Mouse (Mus musculus): ENCODE measurements around the gene Rnf19b. TPM values are rescaled to one million over a fixed set of nuclear protein-coding genes. Genes with fewer than 3 reads are reported as not detected.
A peak's percentile ranks its signal among the peaks of the same experiment; 100 is the strongest.

The Rnf19b gene
- total RNA-seq, 2 experiments from 2014 or later = 64.5 to 68.8 TPM

- no peak for DNase-seq (ENCODE audit: low spot score in 2 of 2)
Observed at GRCm38 (mm10) chr4:129067638-129068415, 9.8 kb downstream of the Rnf19b start.

DNA sequence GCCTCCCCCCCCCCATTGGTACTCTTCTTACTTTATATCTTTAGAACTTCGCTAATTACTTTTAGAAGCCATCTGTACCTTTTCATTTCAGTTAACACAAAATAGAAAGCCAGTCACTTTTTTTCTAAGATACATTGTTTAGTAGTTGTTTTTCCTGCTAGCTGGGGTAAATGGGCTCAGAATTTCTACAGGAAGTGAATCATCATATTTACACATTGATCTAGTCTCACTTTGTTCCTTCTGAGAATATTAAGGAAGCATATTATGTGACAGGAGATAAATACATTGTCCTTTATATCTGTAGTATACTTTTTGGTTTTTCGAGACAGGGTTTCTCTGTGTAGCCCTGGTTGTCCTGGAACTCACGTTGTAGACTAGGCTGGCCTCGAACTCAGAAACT lies 10.8 kb downstream of the Rnf19b start:
- DNase-seq (ENCODE audit: low spot score in 2 of 2) = no peak

- DNase-seq (ENCODE audit: low spot score in 2 of 2) = no peak
Observed at GRCm38 (mm10) chr4:129079126-129079525, 21.1 kb downstream of the Rnf19b start.

DNA sequence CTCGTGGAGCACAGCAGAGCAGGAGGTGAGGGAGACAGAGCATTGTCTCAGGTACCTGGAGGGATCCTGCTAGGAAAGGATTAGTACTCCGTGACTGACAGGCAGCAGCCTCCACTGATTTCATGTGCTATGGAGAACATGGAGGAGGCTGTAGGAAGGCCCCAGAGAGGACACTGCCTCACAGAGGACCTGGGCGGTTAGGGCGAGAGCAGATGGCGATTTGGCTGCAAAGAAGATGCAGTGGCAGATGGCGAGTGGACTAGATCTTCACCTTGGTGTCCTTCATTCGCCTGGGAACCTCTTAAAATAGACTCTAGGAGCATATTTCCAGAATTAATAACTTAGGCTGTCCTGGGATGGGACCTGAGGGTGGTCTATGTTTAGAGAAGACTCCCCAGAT lies 23.0 kb downstream of the Rnf19b start:
- DNase-seq (ENCODE audit: low spot score in 2 of 2) = no peak

DNA sequence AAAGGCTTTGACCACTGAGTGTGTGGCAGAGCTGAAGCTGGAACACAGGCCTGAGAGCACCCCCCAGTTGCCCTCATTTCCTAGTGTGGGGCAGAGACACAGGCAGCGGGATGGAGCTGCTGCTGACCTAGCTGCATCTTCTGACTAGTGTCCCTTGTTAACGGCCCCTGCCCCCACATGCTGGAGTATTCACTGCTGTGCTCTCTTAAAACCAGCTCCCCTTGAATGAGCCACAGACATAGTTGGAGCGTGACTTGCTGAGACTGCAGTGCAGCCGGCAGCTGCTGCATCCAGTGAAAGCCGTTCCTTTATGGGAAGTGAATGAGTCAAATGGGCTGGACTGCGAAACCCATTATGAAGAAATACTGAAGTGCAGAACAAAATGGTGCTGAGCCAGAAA lies 23.4 kb downstream of the Rnf19b start:
- DNase-seq (ENCODE audit: low spot score in 2 of 2) = peak in 1 of 2 experiments; percentile 42

GRCm38 (mm10) chr4:129081939-129082338 lies 23.9 kb downstream of the Rnf19b start:
- no peak for DNase-seq (ENCODE audit: low spot score in 2 of 2)

- peak; percentile 63 to 73 for DNase-seq (ENCODE audit: low spot score in 2 of 2)
Observed at GRCm38 (mm10) chr4:129082379-129083115, 24.5 kb downstream of the Rnf19b start.

- no peak for DNase-seq (ENCODE audit: low spot score in 2 of 2)
Observed at GRCm38 (mm10) chr4:129084896-129085295, 26.8 kb downstream of the Rnf19b start.

- DNase-seq (ENCODE audit: low spot score in 2 of 2) = peak; percentile 77 to 81
Observed at GRCm38 (mm10) chr4:129086078-129086477, 28.0 kb downstream of the Rnf19b start.

DNA sequence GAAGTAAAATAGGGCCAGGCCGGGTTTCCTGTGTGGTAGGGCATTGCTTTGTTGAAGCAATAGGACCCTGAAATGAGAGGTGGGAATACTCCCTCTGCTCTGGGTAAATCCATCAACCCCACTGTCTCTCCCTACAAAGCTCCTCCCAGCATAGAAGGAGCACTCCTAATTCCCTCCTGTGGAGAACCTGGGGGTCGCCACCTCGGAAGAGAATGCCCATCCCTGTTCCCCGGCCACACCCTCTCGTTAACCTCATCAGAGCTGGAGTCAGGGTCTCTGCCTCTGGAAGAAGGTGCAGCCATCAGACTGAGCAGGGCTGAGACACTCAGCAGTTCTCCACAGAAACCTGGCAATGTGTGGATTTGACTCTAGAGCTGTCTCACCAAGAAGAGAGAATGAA lies 29.8 kb downstream of the Rnf19b start:
- DNase-seq (ENCODE audit: low spot score in 2 of 2) = no peak

DNA sequence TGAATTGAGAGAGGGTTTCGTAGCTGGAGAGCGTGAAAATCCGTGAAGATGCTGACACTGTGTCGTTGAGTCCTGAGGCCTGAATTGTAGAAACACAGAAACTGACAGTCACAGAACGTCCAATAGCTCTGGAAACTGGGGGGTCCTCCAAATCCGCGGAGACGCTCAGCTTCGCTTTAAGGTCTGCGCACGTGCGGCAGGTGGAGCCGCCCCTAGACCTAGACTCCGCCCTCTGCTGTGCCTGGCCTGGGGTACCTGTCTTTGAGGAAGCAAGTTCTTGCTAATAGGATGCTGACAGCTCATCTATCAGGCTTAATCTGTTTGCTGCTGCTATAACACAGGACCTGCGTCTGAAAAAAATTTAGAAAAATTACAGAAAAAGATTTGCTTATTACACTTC lies 37.2 kb downstream of the Rnf19b start:
- no peak for DNase-seq (ENCODE audit: low spot score in 2 of 2)

DNA sequence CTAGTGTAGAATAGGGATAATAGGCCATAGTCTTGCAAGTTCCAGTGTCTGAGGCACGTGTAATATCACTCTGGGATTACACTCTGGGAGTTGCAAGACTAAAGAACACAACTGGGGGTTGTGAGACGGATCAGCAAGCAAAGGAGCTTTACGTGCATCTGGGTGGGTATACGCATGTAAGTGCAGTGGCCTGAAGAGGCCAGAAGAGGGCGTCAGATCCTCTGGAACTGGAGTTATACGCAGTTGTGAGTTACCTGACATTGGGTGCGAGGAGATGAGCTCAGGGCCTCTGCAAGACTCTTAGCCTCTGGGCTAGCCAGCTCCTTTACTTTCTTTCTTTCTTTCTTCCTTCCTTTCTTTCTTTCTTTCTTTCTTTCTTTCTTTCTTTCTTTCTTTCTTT lies 38.9 kb downstream of the Rnf19b start:
- DNase-seq (ENCODE audit: low spot score in 2 of 2) = no peak

DNA sequence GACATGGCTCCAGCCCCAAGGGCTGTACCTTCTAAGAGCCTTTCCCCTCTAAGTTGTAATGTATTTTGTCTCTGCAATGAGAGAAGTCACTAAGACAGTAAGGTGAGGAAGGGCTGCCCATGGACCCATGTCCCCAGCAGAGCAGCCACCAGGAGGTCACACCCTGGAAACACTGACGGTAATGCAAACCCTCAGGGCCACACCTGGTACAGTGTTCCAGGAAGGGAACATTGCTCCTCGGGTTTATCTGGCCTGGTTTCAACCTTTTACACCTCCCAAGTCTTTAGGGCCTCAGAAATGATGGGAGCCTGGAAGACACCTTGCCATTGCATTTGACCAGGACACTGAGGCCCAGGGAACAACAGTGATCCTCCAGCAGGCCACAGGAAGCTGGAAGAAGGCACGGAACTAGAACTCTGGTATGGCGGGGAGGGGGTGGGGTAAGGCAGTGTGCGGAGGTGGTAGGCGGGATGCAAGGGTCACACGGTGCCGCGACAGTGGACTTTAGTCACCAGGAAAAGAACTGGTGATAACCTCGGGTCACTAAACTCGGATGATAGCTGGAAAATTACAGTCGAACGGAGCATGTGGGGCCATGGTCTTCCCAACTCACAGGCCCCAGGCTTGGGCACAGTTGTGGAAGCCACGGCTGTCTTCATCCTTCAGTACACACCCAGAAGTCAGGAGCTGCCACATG lies 44.2 kb downstream of the Rnf19b start:
- DNase-seq (ENCODE audit: low spot score in 2 of 2) = no peak

DNA sequence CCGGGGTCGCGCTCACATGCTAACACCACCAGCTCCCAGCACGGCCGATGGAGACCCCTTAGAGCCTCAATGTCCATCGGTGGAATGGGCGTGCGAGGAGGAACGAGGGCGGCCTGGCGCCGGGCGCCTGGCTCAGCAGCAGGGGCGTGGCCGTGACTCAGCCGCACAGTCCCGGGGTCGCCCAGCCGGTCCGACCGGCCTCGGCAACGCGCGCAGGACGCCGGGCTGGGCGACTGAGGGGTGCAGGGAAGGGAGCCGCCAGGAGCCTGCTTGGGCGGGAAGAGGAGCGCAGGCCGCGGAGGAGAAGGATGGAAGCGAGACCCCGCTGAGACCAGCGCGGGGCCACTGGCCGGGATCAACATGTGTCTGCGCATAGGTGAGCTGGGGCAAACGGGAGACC lies 47.3 kb downstream of the Rnf19b start, which contains the start of gene Tmem54:
Gene Tmem54 (plus strand): TSS at position 193 of the 400 bp plus-strand sequence.
- no peak for DNase-seq (ENCODE audit: low spot score in 2 of 2)

- DNase-seq (ENCODE audit: low spot score in 2 of 2) = no peak
Observed at GRCm38 (mm10) chr4:129106073-129106472, 48.0 kb downstream of the Rnf19b start.

GRCm38 (mm10) chr4:129107348-129107899 lies 49.4 kb downstream of the Rnf19b start:
- no peak for DNase-seq (ENCODE audit: low spot score in 2 of 2)

- no peak for DNase-seq (ENCODE audit: low spot score in 2 of 2)
Observed at GRCm38 (mm10) chr4:129108624-129109023, 50.6 kb downstream of the Rnf19b start.

DNA sequence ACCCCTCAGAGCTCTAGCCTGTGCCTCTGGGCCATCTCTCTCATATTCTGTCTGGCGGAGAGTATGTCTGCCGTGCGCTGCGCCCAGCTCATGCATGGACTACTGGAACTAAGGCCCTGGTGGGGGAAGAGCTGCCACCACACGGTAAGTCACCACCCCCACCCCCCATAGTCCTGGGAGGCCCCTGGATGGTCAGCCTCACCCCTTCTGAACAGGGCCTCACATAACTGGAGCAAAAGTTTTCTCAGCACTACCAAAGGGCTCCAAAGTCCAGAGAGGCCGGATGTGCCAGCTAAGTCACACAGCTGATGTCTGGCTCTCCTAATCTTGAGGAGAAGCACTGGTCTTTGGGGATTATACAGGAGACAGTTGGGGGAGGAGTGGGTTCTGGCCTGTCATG lies 52.7 kb downstream of the Rnf19b start:
- DNase-seq (ENCODE audit: low spot score in 2 of 2) = no peak

- DNase-seq (ENCODE audit: low spot score in 2 of 2) = peak in 1 of 2 experiments; percentile 50
Observed at GRCm38 (mm10) chr4:129111350-129111749, 53.3 kb downstream of the Rnf19b start.

DNA sequence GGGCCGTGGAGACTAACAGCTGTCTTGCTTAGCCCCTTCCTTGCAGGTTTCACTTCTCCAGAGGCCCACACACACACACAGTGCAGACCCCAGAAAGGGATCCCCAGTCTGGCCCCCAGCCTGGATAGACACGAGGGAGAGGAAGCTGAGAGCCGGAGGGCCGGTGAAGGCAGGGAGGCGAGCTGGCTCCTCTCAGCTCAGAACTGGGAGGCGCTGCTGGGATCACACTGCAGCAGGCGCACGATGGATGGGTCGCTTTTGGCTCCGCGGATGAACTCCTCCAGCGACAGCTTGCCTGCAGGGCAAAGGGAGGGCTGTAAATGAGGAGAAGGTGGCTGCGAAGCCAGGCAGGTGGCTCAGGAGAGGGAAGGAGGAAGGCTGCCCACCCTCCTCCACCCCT lies 54.2 kb downstream of the Rnf19b start:
- DNase-seq (ENCODE audit: low spot score in 2 of 2) = no peak

Data from layer of hippocampus, postnatal 10 days (tissue).